Mouse (Mus musculus) cortical plate, adult 2 months (tissue): ENCODE data around the gene Taf1c. TPM values are rescaled to one million over a fixed set of nuclear protein-coding genes. Genes with fewer than 3 reads are reported as not detected.

Experiments used
- H3K27ac ChIP-seq: fragments of 200-500 bp; 2 replicates; pipeline ENCODE4 v1.5.1; 2012; ENCODE audit warnings: low read length, control low read depth, inconsistent platforms; ENCODE audit not compliant: insufficient read depth
- H3K4me1 ChIP-seq: fragments of 200-500 bp; 2 replicates; pipeline ENCODE4 v1.6.1; 2011; ENCODE audit warnings: low read length; ENCODE audit not compliant: control insufficient read depth, insufficient read depth
- H3K4me3 ChIP-seq: fragments of 200-500 bp; 2 replicates; pipeline ENCODE4 v1.5.1; 2011; ENCODE audit warnings: mild to moderate bottlenecking, low read length, control low read depth; ENCODE audit not compliant: insufficient read depth
- CTCF ChIP-seq: fragments of 200-500 bp; IDR thresholded peaks from 2 replicates; pipeline ENCODE4 v1.5.1; 2011; ENCODE audit warnings: mild to moderate bottlenecking, control low read depth, low read length; ENCODE audit not compliant: insufficient read depth; ENCODE audit errors: extremely low read depth
- POLR2A ChIP-seq: fragments of 200-500 bp; IDR thresholded peaks from 2 replicates; pipeline ENCODE4 v1.6.1; 2011; ENCODE audit warnings: mild to moderate bottlenecking, low read length, control low read depth; ENCODE audit not compliant: insufficient read depth; ENCODE audit errors: extremely low read depth
- polyA plus RNA-seq: library from polyadenylated mRNA; depleted of rRNA; stranded (reverse); fragments of >200 nt; gene quantifications from 2 replicates; pipeline ENCODE4 v1.2.3, GENCODE M21; 2012; rRNA removed

Taf1c gene
- polyA plus RNA-seq, 1 experiment = 16.6 TPM

- Histone ChIP-seq H3K4me1 (peaks cover 2% of the 10 kb centered on the region; the same call in 1 of the 2 replicates), H3K27ac (peak within 1 kb of the TSS; percentile 88), H3K4me3 (peak within 1 kb of the TSS; percentile 92)
- TF ChIP-seq CTCF (no peak), POLR2A (peak; percentile 91)
Observed at GRCm38 (mm10) chr8:119558603-119559401, 46.2 kb downstream of the Taf1c start, which contains the start of gene Mbtps1. TSS of gene Mbtps1 (minus strand) at chr8:119558735.

- peak overlapping the region; percentile 92 for H3K4me3 ChIP-seq
- peaks cover 2% of the 10 kb centered on the region; the same call in 1 of the 2 replicates for H3K4me1 ChIP-seq
- H3K27ac ChIP-seq = peak overlapping the region; percentile 88
- TF ChIP-seq POLR2A = peak; percentile 72; the same call in 1 of the 2 replicates
- no peak for TF ChIP-seq CTCF
Observed at GRCm38 (mm10) chr8:119557821-119558602, 47.0 kb downstream of the Taf1c start.

- H3K4me1 ChIP-seq = peaks cover 2% of the 10 kb centered on the region; the same call in 1 of the 2 replicates
- TF ChIP-seq POLR2A = no peak
- TF ChIP-seq CTCF = no peak
- no peak overlapping the region for H3K27ac ChIP-seq
- no peak overlapping the region; the same call in 1 of the 2 replicates for H3K4me3 ChIP-seq
Observed at GRCm38 (mm10) chr8:119557132-119557531, 47.9 kb downstream of the Taf1c start.

GRCm38 (mm10) chr8:119555861-119556260 is 49.2 kb downstream of the Taf1c start:
- no peak overlapping the region for H3K4me3 ChIP-seq
- peaks cover 2% of the 10 kb centered on the region; the same call in 1 of the 2 replicates for H3K4me1 ChIP-seq
- TF ChIP-seq POLR2A = no peak
- TF ChIP-seq CTCF = no peak
- no peak overlapping the region for H3K27ac ChIP-seq

GRCm38 (mm10) chr8:119552967-119553366 is 52.1 kb downstream of the Taf1c start:
- H3K4me1 ChIP-seq = peaks cover 9% of the 10 kb centered on the region
- H3K27ac ChIP-seq = no peak overlapping the region
- TF ChIP-seq POLR2A (no peak), CTCF (no peak)
- no peak overlapping the region for H3K4me3 ChIP-seq

GRCm38 (mm10) chr8:119548560-119549113 is 56.4 kb downstream of the Taf1c start:
- Histone ChIP-seq H3K4me1 (peaks cover 7% of the 10 kb centered on the region), H3K27ac (no peak overlapping the region), H3K4me3 (no peak overlapping the region)
- no peak for TF ChIP-seq CTCF
- no peak for TF ChIP-seq POLR2A

Other genes with a start within 250 kb of the Taf1c start
- gene Mlycd, start 210.3 kb downstream of the Taf1c start, polyA plus RNA-seq = 24.7 and 26.9 TPM in 2 replicates
- gene Osgin1, start 171.1 kb downstream of the Taf1c start, polyA plus RNA-seq = 0.86 and 1.1 TPM in 2 replicates
- gene Necab2, start 158.5 kb downstream of the Taf1c start, polyA plus RNA-seq = 31.9 and 48.3 TPM in 2 replicates
- gene Slc38a8, start 103.5 kb downstream of the Taf1c start, polyA plus RNA-seq = 0.09 and 0.23 TPM in 2 replicates
- 63.1 and 66.1 TPM in 2 replicates for gene Mbtps1, start 46.5 kb downstream of the Taf1c start, polyA plus RNA-seq
- gene Hsdl1, start 30.0 kb downstream of the Taf1c start, polyA plus RNA-seq = 31.1 and 32.2 TPM in 2 replicates
- gene Dnaaf1, start 30.0 kb downstream of the Taf1c start, polyA plus RNA-seq = 0.21 and 0.44 TPM in 2 replicates
- gene Adad2, start 7.5 kb upstream of the Taf1c start, polyA plus RNA-seq = 0.08 and 0.23 TPM in 2 replicates
- 5.3 and 5.5 TPM in 2 replicates for gene Kcng4, start 30.5 kb upstream of the Taf1c start, polyA plus RNA-seq
- 17.5 and 20.3 TPM in 2 replicates for gene Wfdc1, start 61.1 kb upstream of the Taf1c start, polyA plus RNA-seq
- gene Atp2c2, start 94.8 kb upstream of the Taf1c start, polyA plus RNA-seq = 0.96 and 1.1 TPM in 2 replicates
- gene Tldc1, start 173.2 kb upstream of the Taf1c start, polyA plus RNA-seq = 11.3 and 12.3 TPM in 2 replicates
- gene Cotl1, start 235.3 kb upstream of the Taf1c start, polyA plus RNA-seq = 80.4 and 97.9 TPM in 2 replicates